Mouse (Mus musculus) limb, embryonic 12.5 days (tissue): ENCODE measurements at regions not wholly inside any gene's neighbourhood (a gene's known extent, or its start where the extent isn't known, plus 50 kb on each side); places are given as distances from the start of the nearest gene placed in this dataset.

Experiments used
- ATAC-seq: fragments of 200-750 bp; cut with Nextera tagmentation; 2 replicates; pipeline ENCODE4 v1.8.0; 2017; ENCODE audit warnings: low read depth, moderate TSS enrichment; ENCODE audit not compliant: insufficient number of reproducible peaks, insufficient read depth, low FRiP score, low TSS enrichment
- H3K27ac ChIP-seq: fragments of 300-500 bp; sonication (generic); 2 replicates; pipeline ENCODE4 v1.5.1; 2016; ENCODE audit warnings: mild to moderate bottlenecking, moderate library complexity
- H3K27me3 ChIP-seq: fragments of 300-500 bp; sonication (generic); 2 replicates; pipeline ENCODE4 v1.6.1; 2016; ENCODE audit warnings: mild to moderate bottlenecking, moderate library complexity
- H3K36me3 ChIP-seq: fragments of 300-500 bp; sonication (generic); 2 replicates; pipeline ENCODE4 v1.6.1; 2016; ENCODE audit warnings: mild to moderate bottlenecking, moderate library complexity
- H3K4me1 ChIP-seq: fragments of 300-500 bp; sonication (generic); replicated peaks from 2 replicates; pipeline ENCODE4 v1.6.1; 2016
- H3K4me2 ChIP-seq: fragments of 300-500 bp; sonication (generic); 2 replicates; pipeline ENCODE4 v1.6.1; 2016; ENCODE audit warnings: mild to moderate bottlenecking, moderate library complexity
- H3K4me3 ChIP-seq: fragments of 300-500 bp; sonication (generic); replicated peaks from 2 replicates; pipeline ENCODE4 v1.5.1; 2016; ENCODE audit warnings: mild to moderate bottlenecking
- H3K9ac ChIP-seq: fragments of 300-500 bp; sonication (generic); replicated peaks from 2 replicates; pipeline ENCODE4 v1.6.1; 2016; ENCODE audit warnings: mild to moderate bottlenecking, moderate library complexity
- H3K9me3 ChIP-seq: fragments of 300-500 bp; sonication (generic); 2 replicates; pipeline ENCODE4 v1.6.1; 2016; ENCODE audit warnings: mild to moderate bottlenecking, moderate library complexity
- WGBS: fragments of 180-500 bp; shearing (Covaris S2); methylation state at CpG from one replicate; pipeline ENCODE4 v1.1.7; 2016; 5-methylcytosine and 5-hydroxymethylcytosine counted together

DNA sequence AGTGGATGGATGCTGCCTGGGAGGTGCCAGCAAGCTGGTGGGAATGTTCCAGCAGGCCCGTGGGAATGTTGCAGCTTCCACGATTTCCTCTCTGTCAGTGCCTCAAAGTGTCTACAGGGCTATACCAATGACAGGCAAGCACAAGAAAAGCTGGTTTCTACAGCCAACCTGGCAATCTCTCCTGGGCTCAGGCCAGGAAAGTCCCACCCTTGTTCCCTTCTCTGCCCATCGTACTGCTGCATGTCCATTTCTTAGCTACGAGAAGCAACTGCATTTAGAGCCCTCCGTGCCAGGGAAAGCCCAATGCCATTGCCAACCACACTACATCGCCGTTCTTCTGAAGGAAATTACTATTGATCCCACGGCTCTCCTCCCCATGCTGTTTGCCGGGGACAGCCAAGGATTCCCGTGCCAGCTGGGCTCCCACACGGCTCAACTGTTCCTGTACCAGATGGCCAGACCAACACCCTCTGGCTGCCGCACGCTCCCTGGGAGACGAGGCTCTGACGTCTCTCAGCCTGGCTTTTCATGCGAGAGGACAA is 359.7 kb downstream of the Bcor start:
- peaks cover 23% of the 10 kb centered on the region for H3K4me1 ChIP-seq
- no peak overlapping the region for H3K4me2 ChIP-seq
- H3K9ac ChIP-seq: no peak overlapping the region
- no peak overlapping the region for H3K4me3 ChIP-seq
- H3K27me3 ChIP-seq: peaks cover 67% of the 10 kb centered on the region
- ATAC-seq: no peak
- WGBS: 70% methylated on average over 16 of the region's 16 CpGs
- no peak overlapping the region for H3K27ac ChIP-seq
- no peaks in the 10 kb centered on the region for H3K36me3 ChIP-seq
- H3K9me3 ChIP-seq: no peaks in the 10 kb centered on the region

DNA sequence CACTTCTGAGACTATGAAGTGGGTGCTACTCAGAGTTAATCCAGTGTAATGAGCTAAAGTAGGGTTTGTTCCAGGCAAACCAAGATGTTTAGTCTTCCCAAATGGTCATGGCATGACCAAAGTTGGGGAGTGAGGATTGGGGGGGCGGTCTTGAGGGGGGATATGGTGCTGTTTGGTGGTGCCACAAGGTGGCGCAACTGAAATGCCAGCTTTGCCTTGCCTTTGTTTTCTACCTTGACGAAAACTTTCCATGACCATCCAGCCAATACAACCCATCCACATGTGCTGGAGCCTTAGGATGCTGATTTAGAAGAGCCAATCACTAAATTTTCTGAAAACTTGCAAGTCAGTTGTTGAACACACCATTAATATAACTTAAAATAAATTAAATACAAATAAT is 358.9 kb downstream of the Bcor start:
- Histone ChIP-seq H3K9ac (no peak overlapping the region), H3K9me3 (no peaks in the 10 kb centered on the region), H3K4me3 (no peak overlapping the region), H3K27me3 (peaks cover 74% of the 10 kb centered on the region), H3K27ac (no peak overlapping the region), H3K36me3 (no peaks in the 10 kb centered on the region), H3K4me2 (no peak overlapping the region), H3K4me1 (peaks cover 23% of the 10 kb centered on the region)
- WGBS: 48% methylated on average over 3 of the region's 3 CpGs
- ATAC-seq: no peak

DNA sequence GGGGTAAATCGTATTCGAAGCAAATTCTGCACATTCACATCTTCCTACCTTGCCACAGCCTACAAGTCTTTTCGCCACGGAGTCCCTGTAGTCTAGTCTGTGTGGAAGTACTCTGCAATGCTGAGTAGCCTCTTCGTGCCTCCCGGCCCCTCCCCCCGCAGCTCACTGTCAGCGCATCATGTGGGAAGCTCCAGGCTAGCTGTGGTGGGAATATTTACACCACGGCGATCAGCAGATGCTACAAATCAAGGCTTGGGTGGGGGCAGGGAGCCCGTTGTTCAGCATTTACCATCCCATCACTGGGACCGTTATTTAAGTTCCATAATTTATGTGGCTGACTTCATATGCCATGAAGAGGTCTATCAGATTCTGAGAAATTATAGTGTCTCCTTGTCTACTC is 358.5 kb downstream of the Bcor start:
- peaks cover 78% of the 10 kb centered on the region for H3K27me3 ChIP-seq
- H3K4me3 ChIP-seq: no peak overlapping the region
- H3K36me3 ChIP-seq: no peaks in the 10 kb centered on the region
- H3K4me2 ChIP-seq: no peak overlapping the region
- WGBS: 46% methylated on average over 12 of the region's 12 CpGs
- no peak overlapping the region for H3K9ac ChIP-seq
- H3K9me3 ChIP-seq: no peaks in the 10 kb centered on the region
- H3K27ac ChIP-seq: no peak overlapping the region
- peaks cover 27% of the 10 kb centered on the region for H3K4me1 ChIP-seq
- ATAC-seq: no peak

DNA sequence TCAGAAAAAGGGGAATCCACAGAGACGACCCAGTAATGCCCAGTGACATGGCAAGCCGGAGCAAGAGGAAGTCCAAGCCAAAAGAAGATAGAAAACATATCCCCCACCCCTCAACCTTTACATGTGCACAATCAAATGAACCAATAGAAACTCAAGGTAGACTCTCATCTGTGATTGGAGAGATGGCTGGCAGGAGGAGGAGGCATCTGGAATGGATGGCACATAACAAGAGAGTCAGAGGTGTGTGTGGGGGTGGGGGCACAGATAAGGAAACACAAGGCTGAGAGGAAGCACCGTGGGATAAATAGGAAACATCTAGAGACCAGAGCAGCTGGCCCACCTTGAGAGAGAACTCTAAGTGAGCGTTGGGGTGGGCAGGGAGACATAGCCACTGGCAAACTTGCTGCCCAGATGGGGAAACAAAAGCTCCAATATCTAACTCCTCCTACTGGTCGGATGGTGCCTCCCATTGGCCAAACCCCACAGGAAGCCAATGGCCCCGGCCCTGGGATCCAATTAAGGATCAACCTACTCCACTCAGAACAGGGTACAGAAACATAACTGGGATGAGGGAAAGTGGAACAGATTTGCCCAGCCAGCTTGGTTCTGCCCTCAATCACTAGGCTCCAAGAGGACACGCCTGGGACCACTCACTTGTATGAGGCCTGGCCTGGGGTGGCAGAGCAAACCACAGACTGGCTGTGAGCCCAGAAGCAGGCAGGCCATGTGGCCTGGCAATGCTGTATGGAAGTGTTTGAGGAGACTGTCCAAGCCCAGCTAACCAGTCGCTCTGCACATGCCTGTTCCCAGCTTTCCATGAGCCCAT is 357.9 kb downstream of the Bcor start:
- ATAC-seq: no peak
- no peak overlapping the region for H3K9ac ChIP-seq
- H3K4me3 ChIP-seq: no peak overlapping the region
- H3K36me3 ChIP-seq: no peaks in the 10 kb centered on the region
- WGBS: 54% methylated on average over 8 of the region's 8 CpGs
- H3K9me3 ChIP-seq: no peaks in the 10 kb centered on the region
- H3K27ac ChIP-seq: no peak overlapping the region
- peaks cover 81% of the 10 kb centered on the region for H3K27me3 ChIP-seq
- no peak overlapping the region for H3K4me2 ChIP-seq
- H3K4me1 ChIP-seq: peaks cover 30% of the 10 kb centered on the region

DNA sequence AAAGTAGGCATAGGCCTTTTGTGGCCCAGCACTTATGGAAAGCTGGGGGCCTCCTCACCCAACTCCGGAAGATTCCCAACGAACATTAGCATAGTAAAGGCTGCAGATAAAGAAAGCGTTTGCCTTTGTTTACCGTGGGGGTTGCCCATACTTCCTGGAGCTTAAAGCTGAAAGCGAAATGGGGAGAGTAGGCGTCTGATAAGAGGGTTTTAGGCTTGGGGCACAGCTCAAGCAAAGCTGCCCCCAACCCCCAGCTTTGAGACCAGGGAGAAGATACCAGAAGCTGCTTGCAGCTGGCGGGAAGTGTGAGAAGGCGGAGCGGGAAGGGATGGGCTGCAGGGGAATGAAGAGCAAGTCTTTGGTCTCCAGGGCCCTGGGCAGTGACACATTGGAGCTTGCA is 356.9 kb downstream of the Bcor start:
- no peaks in the 10 kb centered on the region for H3K36me3 ChIP-seq
- peaks cover 88% of the 10 kb centered on the region for H3K27me3 ChIP-seq
- H3K4me1 ChIP-seq: peaks cover 33% of the 10 kb centered on the region
- no peak overlapping the region for H3K27ac ChIP-seq
- no peak for ATAC-seq
- H3K9me3 ChIP-seq: no peaks in the 10 kb centered on the region
- no peak overlapping the region for H3K4me3 ChIP-seq
- no peak overlapping the region for H3K9ac ChIP-seq
- no peak overlapping the region for H3K4me2 ChIP-seq
- WGBS: 22% methylated on average over 9 of the region's 9 CpGs

DNA sequence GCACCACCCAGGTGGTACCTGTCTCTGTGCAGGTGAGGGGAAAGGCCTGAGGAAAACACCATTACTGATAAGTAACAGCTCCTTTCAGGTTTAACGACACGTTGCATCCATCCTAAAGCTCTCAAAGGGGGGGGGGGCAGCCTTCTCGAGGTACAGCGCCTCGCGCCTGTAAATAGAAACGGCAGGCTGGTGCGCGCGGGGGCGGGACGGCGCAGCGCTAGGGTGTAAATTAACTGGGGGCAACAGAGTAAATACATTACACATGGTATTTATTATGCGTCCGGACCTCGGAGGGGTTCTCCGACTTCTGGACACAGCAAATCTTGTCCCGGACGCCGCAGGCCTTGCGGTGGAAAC is 353.3 kb downstream of the Bcor start:
- Histone ChIP-seq H3K9me3 (no peaks in the 10 kb centered on the region), H3K27ac (peak overlapping the region; percentile 87), H3K36me3 (no peaks in the 10 kb centered on the region), H3K9ac (peak overlapping the region; percentile 52), H3K4me3 (peak overlapping the region; percentile 40), H3K4me2 (peak overlapping the region; percentile 61), H3K4me1 (peaks cover 37% of the 10 kb centered on the region), H3K27me3 (peaks cover 97% of the 10 kb centered on the region)
- ATAC-seq: 0 out of 2 replicates have a peak, but pooled peaks have one; percentile 9
- WGBS: 5% methylated on average over 22 of the region's 22 CpGs

DNA sequence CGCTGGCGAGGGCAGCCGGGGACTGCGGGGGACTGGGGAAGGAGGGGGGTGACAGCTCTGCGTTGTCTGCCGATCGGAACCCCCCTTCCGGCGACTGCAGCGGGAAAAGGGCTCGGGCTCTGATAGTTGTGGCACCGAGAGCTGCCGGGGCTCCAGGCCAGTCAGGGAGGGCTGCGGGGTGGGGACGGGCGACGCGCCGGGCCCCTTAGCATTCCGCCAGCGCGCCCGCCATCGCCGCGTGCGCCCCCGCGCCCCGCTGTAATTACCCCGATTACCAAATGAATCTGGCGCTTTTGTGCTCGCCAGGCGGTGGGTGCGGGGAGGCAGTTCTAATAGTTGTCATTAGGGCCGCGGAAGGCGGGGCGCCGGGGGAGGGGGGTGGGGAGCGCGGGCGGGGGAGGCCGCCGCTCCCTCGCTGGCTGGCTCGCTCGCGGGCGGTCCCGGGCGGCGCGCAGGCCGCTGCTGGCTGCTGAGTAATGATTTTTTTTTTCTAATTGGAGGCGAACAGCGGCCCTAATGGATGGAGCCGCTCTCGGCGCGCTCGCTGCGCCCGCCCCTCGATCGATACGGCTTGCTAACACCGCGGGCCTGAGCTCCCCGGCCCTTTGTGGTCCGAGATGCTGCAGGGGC is 352.8 kb downstream of the Bcor start:
- H3K27ac ChIP-seq: peak overlapping the region; percentile 87
- peaks cover 35% of the 10 kb centered on the region for H3K4me1 ChIP-seq
- peak overlapping the region; percentile 61 for H3K4me2 ChIP-seq
- no peaks in the 10 kb centered on the region for H3K9me3 ChIP-seq
- ATAC-seq: peak; percentile 64; the same call in 1 of the 2 replicates
- H3K4me3 ChIP-seq: peak overlapping the region; percentile 40
- WGBS: 2% methylated on average over 40 of the region's 71 CpGs
- H3K27me3 ChIP-seq: peaks cover 96% of the 10 kb centered on the region
- H3K9ac ChIP-seq: peak overlapping the region; percentile 52
- no peaks in the 10 kb centered on the region for H3K36me3 ChIP-seq

DNA sequence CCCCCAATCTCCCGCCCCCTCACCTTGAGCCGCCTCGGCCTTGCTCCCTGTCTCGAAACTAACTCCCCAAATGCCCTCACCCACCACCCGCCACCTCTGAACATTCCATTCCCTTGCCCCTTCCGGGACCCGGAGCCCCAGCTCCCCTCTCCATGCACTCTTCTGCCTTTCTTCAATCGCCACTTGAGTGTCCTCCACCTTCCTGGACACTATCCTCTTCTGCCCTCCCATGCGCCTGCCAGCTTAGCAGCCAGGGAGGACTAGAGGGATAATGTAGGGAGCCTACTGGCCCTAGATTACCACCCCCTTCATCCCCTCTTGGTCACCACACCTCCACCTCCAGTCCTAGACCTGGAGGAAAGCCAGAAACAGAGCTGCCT is 352.3 kb downstream of the Bcor start:
- H3K4me3 ChIP-seq: peak overlapping the region; percentile 40
- no peaks in the 10 kb centered on the region for H3K36me3 ChIP-seq
- H3K27me3 ChIP-seq: peaks cover 97% of the 10 kb centered on the region
- peak overlapping the region; percentile 61 for H3K4me2 ChIP-seq
- no peak for ATAC-seq
- peak overlapping the region; percentile 87 for H3K27ac ChIP-seq
- peaks cover 32% of the 10 kb centered on the region for H3K4me1 ChIP-seq
- H3K9me3 ChIP-seq: no peaks in the 10 kb centered on the region
- H3K9ac ChIP-seq: peak overlapping the region; percentile 52
- WGBS: 15% methylated on average over 9 of the region's 9 CpGs

DNA sequence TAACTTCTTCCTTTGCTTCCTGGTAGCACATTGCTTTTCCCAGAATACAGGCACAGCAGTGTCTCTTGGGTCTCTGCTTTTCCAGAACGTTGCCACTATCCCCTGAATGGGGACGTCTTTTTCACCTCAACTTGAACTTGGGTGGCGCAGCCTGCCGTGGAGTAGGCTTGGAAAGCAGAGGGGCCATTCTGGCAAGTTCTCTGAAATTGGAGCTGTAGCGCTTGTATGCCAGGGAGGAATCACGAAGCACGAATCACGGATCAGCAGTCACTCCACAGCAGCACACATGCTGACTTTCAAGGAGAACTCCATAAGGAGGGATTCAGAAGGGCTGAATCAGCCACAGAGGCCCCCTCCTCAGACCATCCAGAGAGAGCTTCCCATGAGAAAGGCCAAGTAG is 351.2 kb downstream of the Bcor start:
- ATAC-seq: no peak
- WGBS: 58% methylated on average over 8 of the region's 8 CpGs
- H3K4me1 ChIP-seq: peaks cover 21% of the 10 kb centered on the region
- no peak overlapping the region for H3K9ac ChIP-seq
- H3K27me3 ChIP-seq: peaks cover 88% of the 10 kb centered on the region
- H3K9me3 ChIP-seq: no peaks in the 10 kb centered on the region
- no peak overlapping the region for H3K4me2 ChIP-seq
- no peaks in the 10 kb centered on the region for H3K36me3 ChIP-seq
- H3K27ac ChIP-seq: no peak overlapping the region
- no peak overlapping the region for H3K4me3 ChIP-seq

DNA sequence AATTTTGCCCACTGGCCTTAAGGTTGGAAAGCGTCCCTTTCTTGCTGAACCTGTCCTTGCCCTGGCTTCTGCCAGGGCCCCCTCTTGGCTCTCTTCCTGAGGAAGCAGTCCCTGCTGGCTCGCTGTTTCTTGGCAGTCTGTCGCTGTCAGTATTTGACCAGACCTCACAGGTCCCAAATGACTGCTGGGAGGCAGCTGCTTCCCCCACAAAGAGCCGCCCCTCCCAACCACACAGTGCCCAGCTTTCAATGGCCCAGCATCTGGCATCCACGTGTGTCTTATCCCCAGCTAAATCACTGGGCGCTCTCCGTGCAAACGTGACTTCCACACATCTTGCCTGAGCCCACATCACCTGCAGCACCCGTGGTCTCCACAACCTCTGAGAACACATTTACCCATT is 345.3 kb downstream of the Bcor start:
- H3K27ac ChIP-seq: no peak overlapping the region

DNA sequence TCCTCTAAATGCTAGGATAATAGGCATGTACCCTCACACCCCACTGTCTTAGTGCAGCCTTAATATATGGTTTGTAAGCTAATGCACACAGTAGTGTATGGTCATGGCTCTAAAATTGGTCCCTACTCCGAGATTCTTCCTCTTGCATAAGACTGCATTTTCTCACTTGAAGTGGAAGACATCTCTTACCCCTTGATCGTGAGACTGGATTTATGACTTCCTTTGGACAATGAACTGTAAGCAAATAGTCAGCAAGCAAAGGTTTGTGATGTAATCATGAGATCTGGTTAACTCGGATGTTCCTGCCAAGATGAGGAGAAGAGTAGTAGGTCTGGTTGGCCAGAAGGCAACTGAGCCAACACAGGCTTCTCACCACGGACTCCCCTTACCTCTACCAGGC is 344.3 kb downstream of the Bcor start:
- Histone ChIP-seq H3K4me2 (no peak overlapping the region), H3K27me3 (peaks cover 31% of the 10 kb centered on the region), H3K36me3 (no peaks in the 10 kb centered on the region), H3K4me1 (peaks cover 5% of the 10 kb centered on the region), H3K9me3 (no peaks in the 10 kb centered on the region), H3K9ac (no peak overlapping the region), H3K4me3 (no peak overlapping the region), H3K27ac (no peak overlapping the region)
- ATAC-seq: no peak
- 72% methylated on average over 4 of the region's 4 CpGs for WGBS

More for the DNA sequence above, 345.3 kb downstream of the Bcor start:
- H3K4me1 ChIP-seq: peaks cover 5% of the 10 kb centered on the region
- no peak overlapping the region for H3K4me3 ChIP-seq
- ATAC-seq: no peak
- no peaks in the 10 kb centered on the region for H3K36me3 ChIP-seq
- no peak overlapping the region for H3K9ac ChIP-seq
- no peak overlapping the region for H3K4me2 ChIP-seq
- no peaks in the 10 kb centered on the region for H3K9me3 ChIP-seq
- peaks cover 39% of the 10 kb centered on the region for H3K27me3 ChIP-seq
- WGBS: 23% methylated on average over 9 of the region's 9 CpGs
